Mouse (Mus musculus) heart, embryonic 15.5 days (tissue): ENCODE results near the gene Mast1. TPM values are rescaled to one million over a fixed set of nuclear protein-coding genes. Genes with fewer than 3 reads are reported as not detected.

Experiments
- ATAC-seq: fragments of 200-750 bp; cut with Nextera tagmentation; replicated peaks from 2 replicates; pipeline ENCODE4 v1.8.0; 2017; ENCODE audit warnings: low read depth, moderate TSS enrichment; ENCODE audit not compliant: insufficient number of reproducible peaks, insufficient read depth, low FRiP score
- H3K27ac ChIP-seq: fragments of 300-500 bp; sonication (generic); 2 replicates; pipeline ENCODE4 v1.5.1; 2015; ENCODE audit warnings: mild to moderate bottlenecking, inconsistent platforms
- H3K27me3 ChIP-seq: fragments of 300-500 bp; sonication (generic); 2 replicates; pipeline ENCODE4 v1.6.1; 2015; ENCODE audit warnings: inconsistent platforms
- H3K36me3 ChIP-seq: fragments of 300-500 bp; sonication (generic); 2 replicates; pipeline ENCODE4 v1.6.1; 2015; ENCODE audit warnings: mild to moderate bottlenecking, inconsistent platforms
- H3K4me1 ChIP-seq: fragments of 300-500 bp; sonication (generic); replicated peaks from 2 replicates; pipeline ENCODE4 v1.6.1; 2015; ENCODE audit warnings: inconsistent platforms
- H3K4me2 ChIP-seq: fragments of 300-500 bp; sonication (generic); 2 replicates; pipeline ENCODE4 v1.6.1; 2015; ENCODE audit warnings: inconsistent platforms, mild to moderate bottlenecking, moderate library complexity
- H3K4me3 ChIP-seq: fragments of 300-500 bp; sonication (generic); 2 replicates; pipeline ENCODE4 v1.5.1; 2015; ENCODE audit warnings: mild to moderate bottlenecking, inconsistent platforms
- H3K9ac ChIP-seq: fragments of 300-500 bp; sonication (generic); 2 replicates; pipeline ENCODE4 v1.6.1; 2015; ENCODE audit warnings: mild to moderate bottlenecking, inconsistent platforms
- H3K9me3 ChIP-seq: fragments of 300-500 bp; sonication (generic); replicated peaks from 2 replicates; pipeline ENCODE4 v1.6.1; 2016; ENCODE audit warnings: inconsistent platforms
- WGBS: fragments of 180-500 bp; shearing (Covaris S2); methylation state at CpG from one replicate; pipeline ENCODE4 v1.1.7; 2015; ENCODE audit warnings: mixed read lengths; 5-methylcytosine and 5-hydroxymethylcytosine counted together
- polyA plus RNA-seq: library from polyadenylated mRNA; unstranded; fragments of >200 nt; fragmentation: Nextera tagmentation; extraction: Ambion mirVana; gene quantifications from 2 replicates; pipeline ENCODE4 v1.2.1, GENCODE M21; 2015

The Mast1 gene
- polyA plus RNA-seq, 1 experiment from 2014 or later: 0.09 TPM

DNA sequence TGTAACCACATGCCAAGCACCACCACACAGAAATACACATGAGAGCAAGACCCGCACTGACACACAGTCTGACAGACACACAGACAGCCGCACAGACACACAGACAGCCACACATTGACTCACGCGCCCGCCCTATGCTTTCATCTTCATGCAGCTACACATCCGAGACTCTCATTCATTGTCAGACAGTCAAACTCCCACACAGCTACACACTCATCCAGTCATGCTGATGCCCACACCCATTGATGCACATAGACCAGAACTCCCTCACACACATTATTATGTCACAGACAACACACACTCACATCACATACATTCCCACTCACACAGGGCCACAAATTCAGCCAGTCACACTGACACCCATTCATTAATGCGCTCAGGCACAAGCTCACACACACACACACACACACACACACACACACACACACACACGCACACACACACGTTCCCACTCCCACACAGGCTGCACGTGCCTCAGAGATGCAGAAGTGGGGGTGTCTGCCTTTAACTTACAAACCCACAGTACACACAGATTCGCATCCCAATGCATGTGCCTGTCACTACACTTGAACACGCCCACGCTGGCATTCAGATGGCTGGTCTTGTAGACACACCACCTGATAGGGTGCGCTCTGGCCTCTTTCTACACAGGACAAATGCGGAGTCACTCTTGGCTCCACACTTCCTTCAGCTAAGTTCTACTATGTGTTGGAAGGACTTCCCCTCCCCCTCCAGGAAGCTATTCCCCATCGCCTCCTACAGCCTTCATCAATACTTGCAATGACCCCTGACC is 3.2 kb downstream of the Mast1 start:
- Histone ChIP-seq H3K27ac (no peak overlapping the region), H3K4me2 (no peak overlapping the region), H3K9ac (no peak overlapping the region), H3K4me1 (peaks cover 15% of the 10 kb centered on the region), H3K36me3 (no peaks in the 10 kb centered on the region), H3K27me3 (peaks cover 94% of the 10 kb centered on the region), H3K4me3 (no peak overlapping the region), H3K9me3 (no peaks in the 10 kb centered on the region)
- 74% methylated on average over 16 of the region's 16 CpGs for WGBS
- no peak for ATAC-seq

DNA sequence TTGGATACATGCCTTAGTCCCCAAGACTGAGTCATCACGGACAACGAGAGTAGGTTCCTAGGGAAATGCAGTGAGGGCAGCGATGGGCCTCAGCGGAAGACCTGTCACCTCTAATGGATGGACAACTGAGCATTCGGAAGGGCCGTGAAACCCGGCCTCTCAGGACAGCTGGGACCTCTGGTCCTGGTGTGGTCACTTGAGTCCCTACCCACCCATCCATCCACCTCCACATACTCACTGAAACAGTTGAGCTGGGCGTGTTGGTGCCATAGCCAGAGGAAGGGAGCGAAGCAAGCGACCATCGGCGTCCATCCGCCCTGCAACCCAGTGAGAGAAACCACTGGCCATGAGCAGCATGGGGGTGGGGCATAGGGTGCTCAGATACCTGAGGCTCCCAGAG is 6.6 kb downstream of the Mast1 start:
- 81% methylated on average over 13 of the region's 13 CpGs for WGBS

DNA sequence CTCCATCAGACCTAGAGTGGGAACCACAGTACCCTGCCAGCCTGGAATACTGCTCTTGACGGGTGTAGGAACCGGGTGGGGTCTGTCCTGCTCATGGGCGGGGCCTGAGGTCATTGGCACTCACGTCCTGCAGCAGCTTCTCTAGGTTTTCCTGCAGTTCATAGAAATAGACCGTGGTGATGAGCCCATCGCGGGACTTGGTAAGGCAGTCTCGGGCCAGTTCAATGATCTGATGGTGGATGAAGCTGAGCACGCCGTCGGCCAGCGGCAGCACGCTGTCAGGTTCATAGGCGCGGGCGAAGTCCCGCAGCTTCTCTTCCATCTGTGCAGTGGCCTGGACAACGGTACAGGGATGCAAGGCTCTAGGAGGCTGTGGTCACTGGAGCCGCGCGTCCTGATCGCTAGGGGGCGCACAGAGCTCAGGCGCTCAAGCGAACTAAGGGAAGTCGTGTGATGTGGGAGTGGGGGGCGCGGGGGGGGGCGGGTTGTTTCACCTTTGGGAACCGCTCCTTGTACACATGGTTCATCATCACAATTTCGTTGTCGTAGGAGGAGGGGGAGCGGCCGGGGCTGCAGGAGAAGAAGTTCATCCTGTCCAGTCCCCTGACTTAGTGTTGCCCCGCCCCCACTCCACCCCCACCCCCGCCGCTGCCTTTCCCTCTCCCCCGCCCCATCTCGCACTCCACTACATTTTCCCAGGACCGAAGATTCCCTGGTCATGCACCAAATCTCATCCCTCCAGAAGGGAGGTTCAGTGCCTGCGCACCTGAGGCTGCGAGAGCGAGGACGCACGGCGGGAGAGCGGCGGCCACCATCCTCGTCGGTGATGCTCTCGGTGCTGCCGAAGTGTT is 8.5 kb downstream of the Mast1 start:
- Histone ChIP-seq H3K4me1 (peaks cover 10% of the 10 kb centered on the region; the same call in 1 of the 2 replicates), H3K4me3 (peak overlapping the region; percentile 32), H3K9me3 (no peaks in the 10 kb centered on the region), H3K36me3 (no peaks in the 10 kb centered on the region), H3K27ac (no peak overlapping the region), H3K27me3 (peaks cover 79% of the 10 kb centered on the region), H3K9ac (no peak overlapping the region), H3K4me2 (peak overlapping the region; percentile 66)
- 5% methylated on average over 50 of the region's 52 CpGs for WGBS
- ATAC-seq: peak; percentile 21; the same call in 1 of the 2 replicates

More for the DNA sequence above, 6.6 kb downstream of the Mast1 start:
- peaks cover 10% of the 10 kb centered on the region; the same call in 1 of the 2 replicates for H3K4me1 ChIP-seq
- H3K9me3 ChIP-seq: no peaks in the 10 kb centered on the region
- no peak overlapping the region for H3K4me2 ChIP-seq
- H3K27ac ChIP-seq: no peak overlapping the region
- no peak for ATAC-seq
- H3K27me3 ChIP-seq: peaks cover 81% of the 10 kb centered on the region
- no peak overlapping the region for H3K4me3 ChIP-seq
- no peaks in the 10 kb centered on the region for H3K36me3 ChIP-seq
- no peak overlapping the region for H3K9ac ChIP-seq

DNA sequence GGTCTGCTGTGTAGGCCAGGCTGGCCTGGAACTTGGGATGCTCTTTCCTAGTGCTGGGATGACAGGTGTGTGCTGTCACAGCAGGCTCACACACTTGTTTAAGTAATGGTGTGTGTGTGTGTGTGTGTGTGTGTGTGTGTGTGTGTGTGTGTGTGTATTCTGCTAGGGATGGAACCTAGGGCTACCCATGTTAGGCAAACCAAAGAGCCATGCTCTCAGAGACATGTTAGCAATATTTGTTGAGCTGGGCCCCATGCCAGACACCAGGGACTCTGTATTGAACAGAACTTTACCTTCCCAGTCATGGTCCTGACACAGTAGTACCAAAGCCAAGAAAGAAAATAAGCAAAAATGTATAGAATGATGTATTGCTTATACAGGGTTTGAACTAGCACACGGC is 9.6 kb downstream of the Mast1 start:
- H3K36me3 ChIP-seq: no peaks in the 10 kb centered on the region
- H3K4me1 ChIP-seq: peaks cover 10% of the 10 kb centered on the region; the same call in 1 of the 2 replicates
- peaks cover 78% of the 10 kb centered on the region for H3K27me3 ChIP-seq
- no peaks in the 10 kb centered on the region for H3K9me3 ChIP-seq
- ATAC-seq: no peak
- no peak overlapping the region for H3K4me2 ChIP-seq
- 87% methylated on average over 1 of the region's 1 CpGs for WGBS
- no peak overlapping the region for H3K9ac ChIP-seq
- H3K4me3 ChIP-seq: no peak overlapping the region
- H3K27ac ChIP-seq: no peak overlapping the region

DNA sequence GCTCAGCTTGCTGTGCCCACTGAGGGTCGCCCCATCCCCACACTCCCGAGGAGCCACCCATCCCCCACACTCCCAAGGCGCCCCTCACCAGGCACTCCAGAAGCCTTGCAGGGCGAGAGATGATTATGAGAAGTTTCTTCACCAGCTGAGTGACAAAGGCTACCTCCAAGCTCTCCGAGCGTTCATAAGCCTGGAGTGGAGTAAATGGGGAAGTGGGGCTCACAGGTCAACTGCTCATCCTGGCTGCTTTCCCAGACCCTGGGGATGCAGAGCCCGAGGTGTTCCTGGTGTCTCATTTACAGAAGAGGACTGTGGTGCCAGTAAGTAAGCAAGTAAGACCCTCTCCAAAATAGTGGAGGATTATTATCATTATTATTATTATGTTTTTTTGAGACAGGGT is 11.6 kb downstream of the Mast1 start:
- Histone ChIP-seq H3K9ac (no peak overlapping the region), H3K4me3 (no peak overlapping the region), H3K36me3 (no peaks in the 10 kb centered on the region), H3K4me1 (peaks cover 16% of the 10 kb centered on the region; the same call in 1 of the 2 replicates), H3K9me3 (no peaks in the 10 kb centered on the region), H3K27me3 (peaks cover 67% of the 10 kb centered on the region), H3K27ac (no peak overlapping the region), H3K4me2 (no peak overlapping the region)
- ATAC-seq: no peak
- 56% methylated on average over 7 of the region's 7 CpGs for WGBS

DNA sequence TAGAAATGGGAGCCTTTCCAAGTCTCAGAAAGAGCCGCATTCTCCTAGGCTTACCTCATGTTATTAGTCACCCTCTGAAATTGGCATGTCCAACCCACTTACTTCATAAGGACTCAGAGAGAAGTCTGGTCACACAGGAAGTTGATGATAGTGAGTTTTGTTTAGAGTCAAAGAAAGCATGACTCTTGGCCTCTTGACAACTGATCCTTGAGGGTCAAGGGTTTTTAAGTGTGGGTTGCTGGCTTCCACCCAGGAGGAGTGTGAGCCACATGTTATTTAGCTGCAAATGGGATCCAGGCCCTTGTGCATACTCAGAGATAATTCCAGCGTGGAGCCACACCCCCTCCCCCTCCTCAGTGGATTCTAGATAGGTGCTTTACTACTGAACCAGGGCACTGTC is 15.6 kb downstream of the Mast1 start:
- H3K4me2 ChIP-seq: no peak overlapping the region
- no peaks in the 10 kb centered on the region for H3K36me3 ChIP-seq
- H3K9ac ChIP-seq: no peak overlapping the region
- no peak overlapping the region for H3K4me3 ChIP-seq
- H3K27ac ChIP-seq: no peak overlapping the region
- H3K9me3 ChIP-seq: no peaks in the 10 kb centered on the region
- WGBS: 32% methylated on average over 2 of the region's 2 CpGs
- ATAC-seq: 0 out of 2 replicates have a peak, but pooled peaks have one; percentile 51
- 0 out of 2 replicates have a peak, but pooled peaks cover 10% of the 10 kb centered on the region for H3K4me1 ChIP-seq
- peaks cover 69% of the 10 kb centered on the region for H3K27me3 ChIP-seq

DNA sequence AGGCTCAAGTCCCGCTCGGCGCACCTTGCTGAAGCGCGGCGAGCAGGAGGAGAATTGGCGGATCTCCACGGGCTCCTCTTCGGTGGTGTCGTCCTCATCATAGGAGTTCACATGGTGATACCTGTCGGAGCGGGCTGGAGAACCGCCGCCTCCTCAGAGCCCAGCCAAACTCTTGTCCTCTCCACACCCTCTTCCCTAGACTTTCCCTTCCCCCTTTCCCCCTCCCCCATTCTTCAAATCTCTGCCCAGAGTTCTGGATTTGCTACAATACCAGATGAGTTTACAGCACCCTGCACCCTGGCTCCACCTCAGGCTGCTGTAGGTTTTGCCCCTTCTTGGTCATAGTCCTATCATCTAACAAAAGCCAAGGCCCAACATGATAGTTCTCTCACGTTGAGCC is 18.5 kb downstream of the Mast1 start:
- Histone ChIP-seq H3K4me2 (no peak overlapping the region), H3K9me3 (no peaks in the 10 kb centered on the region), H3K36me3 (no peaks in the 10 kb centered on the region), H3K9ac (no peak overlapping the region), H3K4me3 (no peak overlapping the region), H3K27me3 (peaks cover 76% of the 10 kb centered on the region), H3K4me1 (0 out of 2 replicates have a peak, but pooled peaks cover 10% of the 10 kb centered on the region), H3K27ac (no peak overlapping the region)
- no peak for ATAC-seq
- WGBS: 86% methylated on average over 15 of the region's 15 CpGs

DNA sequence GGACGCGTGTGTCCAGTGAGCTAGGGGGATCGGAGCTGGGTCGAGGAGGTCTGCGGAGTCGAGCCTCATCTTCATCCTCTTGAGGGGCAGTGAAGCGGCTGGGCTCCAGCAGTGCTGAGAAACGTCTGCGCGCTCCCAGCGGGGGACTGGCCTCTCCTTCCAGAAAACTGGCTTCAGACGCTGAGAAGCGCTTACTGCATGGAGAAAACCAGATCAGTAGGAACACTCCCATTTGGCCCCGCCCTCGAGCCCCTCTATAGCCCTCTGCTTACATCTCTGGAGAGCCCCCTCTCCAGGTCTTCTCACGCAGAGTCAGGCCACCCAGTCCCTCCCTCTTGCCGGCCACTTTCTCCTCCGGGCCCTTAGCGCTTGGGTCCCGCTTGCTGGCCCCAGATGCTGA is 19.4 kb downstream of the Mast1 start:
- Histone ChIP-seq H3K4me2 (no peak overlapping the region), H3K4me1 (peaks cover 18% of the 10 kb centered on the region), H3K36me3 (no peaks in the 10 kb centered on the region), H3K27me3 (peaks cover 79% of the 10 kb centered on the region), H3K4me3 (no peak overlapping the region), H3K9me3 (no peaks in the 10 kb centered on the region), H3K9ac (no peak overlapping the region), H3K27ac (no peak overlapping the region)
- no peak for ATAC-seq
- 26% methylated on average over 20 of the region's 20 CpGs for WGBS

DNA sequence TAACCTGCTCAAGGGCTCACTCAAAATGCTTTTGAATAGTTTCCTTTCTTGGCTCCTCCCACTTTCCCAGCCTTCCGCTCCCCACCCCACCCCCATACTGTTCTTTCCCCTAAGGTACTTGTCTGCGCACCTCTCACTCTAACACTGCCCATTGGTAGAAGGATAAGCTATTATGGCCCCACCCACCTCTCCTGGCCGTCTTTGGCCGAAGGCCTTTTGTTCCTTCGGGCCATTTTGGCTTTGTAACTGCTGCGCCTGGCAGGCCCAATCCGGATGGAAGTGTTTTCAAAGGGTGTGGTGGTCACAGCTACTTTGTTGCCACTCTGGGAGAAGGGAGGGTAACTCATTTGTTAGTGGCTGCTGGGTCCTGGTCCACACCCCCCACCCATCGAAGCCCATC is 21.9 kb downstream of the Mast1 start:
- Histone ChIP-seq H3K27me3 (peaks cover 92% of the 10 kb centered on the region), H3K4me2 (no peak overlapping the region), H3K27ac (no peak overlapping the region), H3K4me3 (no peak overlapping the region), H3K9ac (no peak overlapping the region), H3K9me3 (no peaks in the 10 kb centered on the region), H3K4me1 (peaks cover 17% of the 10 kb centered on the region), H3K36me3 (no peaks in the 10 kb centered on the region)
- ATAC-seq: no peak
- 82% methylated on average over 8 of the region's 8 CpGs for WGBS

DNA sequence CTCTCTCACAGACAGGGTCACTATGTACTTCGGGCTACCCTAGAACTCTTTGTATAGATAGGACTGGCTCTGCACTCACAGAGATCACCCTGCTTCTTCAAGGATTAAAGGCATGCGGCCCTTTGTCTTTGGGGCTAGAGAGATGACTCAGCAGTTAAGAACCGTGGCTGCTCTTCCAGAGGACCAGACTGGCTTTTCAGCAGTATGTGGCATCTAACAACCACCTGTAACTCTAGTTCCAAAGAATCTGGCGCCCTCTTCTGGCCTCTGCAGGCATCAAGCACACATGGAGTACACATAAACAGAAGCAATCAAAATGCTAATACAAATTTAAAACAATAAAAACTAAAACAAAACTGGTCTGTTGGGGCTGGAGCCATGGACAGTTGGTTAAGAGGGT is 23.2 kb downstream of the Mast1 start:
- 30% methylated on average over 4 of the region's 4 CpGs for WGBS
- Histone ChIP-seq H3K27ac (no peak overlapping the region), H3K4me2 (peak overlapping the region; percentile 89), H3K4me3 (no peak overlapping the region), H3K4me1 (peaks cover 19% of the 10 kb centered on the region), H3K9me3 (no peaks in the 10 kb centered on the region), H3K27me3 (peaks cover 93% of the 10 kb centered on the region), H3K9ac (no peak overlapping the region), H3K36me3 (no peaks in the 10 kb centered on the region)
- ATAC-seq: no peak

DNA sequence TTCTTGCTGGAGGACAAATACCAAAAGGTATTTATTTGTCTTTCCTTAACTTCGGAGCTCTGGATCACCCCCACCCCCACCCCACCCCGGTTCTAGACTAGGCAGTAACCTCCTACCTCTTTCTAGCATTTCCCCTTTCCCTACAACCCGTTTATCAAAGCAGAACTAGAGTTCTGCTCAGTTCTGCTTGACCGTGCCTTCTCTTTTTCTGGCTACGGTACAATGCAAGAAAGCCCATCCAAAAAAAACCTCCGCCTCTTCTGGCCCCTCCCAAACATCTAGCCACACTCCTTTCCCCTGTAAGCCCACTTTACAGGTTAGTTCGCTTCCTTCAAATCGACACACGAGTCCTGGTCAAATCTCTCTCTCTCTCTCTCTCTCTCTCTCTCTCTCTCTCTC is 23.7 kb downstream of the Mast1 start:
- H3K27me3 ChIP-seq: peaks cover 91% of the 10 kb centered on the region
- peaks cover 24% of the 10 kb centered on the region for H3K4me1 ChIP-seq
- H3K4me3 ChIP-seq: peak overlapping the region; percentile 49
- no peak for ATAC-seq
- H3K27ac ChIP-seq: no peak overlapping the region
- H3K9ac ChIP-seq: peak overlapping the region; percentile 27
- H3K36me3 ChIP-seq: no peaks in the 10 kb centered on the region
- WGBS: 9% methylated on average over 9 of the region's 9 CpGs
- H3K9me3 ChIP-seq: no peaks in the 10 kb centered on the region
- H3K4me2 ChIP-seq: peak overlapping the region; percentile 89
